Mouse (Mus musculus) embryonic facial prominence, embryonic 13.5 days (tissue): ENCODE measurements at regions not wholly inside any gene's neighbourhood (a gene's known extent, or its start where the extent isn't known, plus 50 kb on each side); places are given as distances from the start of the nearest gene placed in this dataset.
A peak's percentile ranks its signal among the peaks of the same experiment; 100 is the strongest.

Source experiments
- ATAC-seq: fragments of 200-750 bp; cut with Nextera tagmentation; 2 replicates; pipeline ENCODE4 v1.8.0; 2017; ENCODE audit warnings: low read depth; ENCODE audit not compliant: insufficient number of reproducible peaks, insufficient read depth, low FRiP score, low TSS enrichment
- H3K27ac ChIP-seq: fragments of 300-500 bp; sonication (generic); 2 replicates; pipeline ENCODE4 v1.5.1; 2015; ENCODE audit warnings: moderate library complexity, mild to moderate bottlenecking, inconsistent platforms
- H3K27me3 ChIP-seq: fragments of 300-500 bp; sonication (generic); 2 replicates; pipeline ENCODE4 v1.6.1; 2015; ENCODE audit warnings: mild to moderate bottlenecking, inconsistent platforms
- H3K36me3 ChIP-seq: fragments of 300-500 bp; sonication (generic); 2 replicates; pipeline ENCODE4 v1.6.1; 2015; ENCODE audit warnings: mild to moderate bottlenecking, inconsistent platforms
- H3K4me1 ChIP-seq: fragments of 300-500 bp; sonication (generic); 2 replicates; pipeline ENCODE4 v1.6.1; 2015; ENCODE audit warnings: inconsistent platforms
- H3K4me2 ChIP-seq: fragments of 300-500 bp; sonication (generic); 2 replicates; pipeline ENCODE4 v1.6.1; 2015; ENCODE audit warnings: moderate library complexity, mild to moderate bottlenecking, inconsistent platforms
- H3K4me3 ChIP-seq: fragments of 300-500 bp; sonication (generic); 2 replicates; pipeline ENCODE4 v1.5.1; 2015; ENCODE audit warnings: mild to moderate bottlenecking, inconsistent platforms
- H3K9ac ChIP-seq: fragments of 300-500 bp; sonication (generic); 2 replicates; pipeline ENCODE4 v1.6.1; 2015; ENCODE audit warnings: mild to moderate bottlenecking, inconsistent platforms
- H3K9me3 ChIP-seq: fragments of 300-500 bp; sonication (generic); 2 replicates; pipeline ENCODE4 v1.6.1; 2016; ENCODE audit warnings: inconsistent platforms
- WGBS: fragments of 180-500 bp; shearing (Covaris S2); methylation state at CpG from one replicate; pipeline ENCODE4 v1.1.7; 2015; ENCODE audit warnings: mixed read lengths; 5-methylcytosine and 5-hydroxymethylcytosine counted together

- Histone ChIP-seq H3K4me1 (no peaks in the 10 kb centered on the region), H3K4me2 (no peak overlapping the region), H3K4me3 (no peak overlapping the region), H3K9me3 (no peaks in the 10 kb centered on the region), H3K27ac (no peak overlapping the region), H3K36me3 (no peaks in the 10 kb centered on the region), H3K9ac (no peak overlapping the region), H3K27me3 (no peaks in the 10 kb centered on the region)
- no peak for ATAC-seq
- 37% methylated on average over 3 of the region's 3 CpGs for WGBS
Observed at GRCm38 (mm10) chr5:149815879-149816278, 137.8 kb downstream of the B3glct start.

GRCm38 (mm10) chr5:149818812-149819211 is 140.8 kb downstream of the B3glct start:
- no peaks in the 10 kb centered on the region for H3K36me3 ChIP-seq
- WGBS, result 45% methylated on average over 6 of the region's 6 CpGs

DNA sequence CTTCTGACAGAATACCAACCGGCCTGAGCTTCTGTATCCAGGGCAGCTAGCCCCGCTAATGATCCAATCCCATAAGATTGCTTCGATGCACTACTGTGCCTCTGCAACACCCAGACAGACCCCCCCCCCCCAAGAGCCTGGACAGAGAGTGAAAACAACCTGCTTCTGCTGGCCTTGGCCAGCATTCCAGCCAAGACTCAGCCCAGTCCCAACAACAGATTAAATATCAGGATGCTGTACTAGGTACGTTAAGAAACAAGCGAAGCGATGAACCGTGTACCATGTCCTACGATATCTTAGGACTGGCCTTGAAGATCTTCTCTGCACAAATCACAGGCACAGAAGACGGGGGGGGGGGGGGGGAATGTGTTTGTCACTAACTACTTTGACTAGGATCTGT is 145.8 kb downstream of the B3glct start:
- no peak overlapping the region for H3K27ac ChIP-seq
- H3K4me1 ChIP-seq, result no peaks in the 10 kb centered on the region
- no peaks in the 10 kb centered on the region for H3K9me3 ChIP-seq
- no peak overlapping the region for H3K9ac ChIP-seq
- H3K4me3 ChIP-seq, result no peak overlapping the region
- no peaks in the 10 kb centered on the region for H3K27me3 ChIP-seq
- no peaks in the 10 kb centered on the region for H3K36me3 ChIP-seq
- no peak overlapping the region for H3K4me2 ChIP-seq
- 74% methylated on average over 9 of the region's 9 CpGs for WGBS
- ATAC-seq, result no peak

More at GRCm38 (mm10) chr5:149818812-149819211, 140.8 kb downstream of the B3glct start:
- no peaks in the 10 kb centered on the region for H3K27me3 ChIP-seq
- ATAC-seq, result no peak
- no peak overlapping the region for H3K9ac ChIP-seq
- H3K9me3 ChIP-seq, result no peaks in the 10 kb centered on the region
- no peak overlapping the region for H3K4me2 ChIP-seq
- no peaks in the 10 kb centered on the region for H3K4me1 ChIP-seq
- H3K4me3 ChIP-seq, result no peak overlapping the region
- no peak overlapping the region for H3K27ac ChIP-seq

DNA sequence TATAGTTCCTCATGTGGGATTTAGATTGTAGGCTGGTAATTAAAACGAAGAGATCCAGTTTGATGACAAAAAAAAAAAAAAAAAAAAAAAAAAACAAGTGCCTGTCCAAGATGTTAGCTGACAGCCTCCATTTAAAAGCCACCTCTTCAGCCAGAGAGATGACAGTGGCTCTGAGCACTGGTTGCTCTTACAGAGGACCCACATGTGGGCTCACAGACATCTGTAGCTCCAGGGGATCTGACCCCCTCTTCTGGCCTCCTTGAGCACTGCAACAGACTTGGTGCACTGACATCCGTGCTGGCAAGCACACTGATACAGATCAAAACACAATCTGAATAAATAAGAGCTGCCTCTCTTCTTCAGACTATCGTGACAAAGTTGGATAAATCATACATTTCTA is 149.6 kb downstream of the B3glct start:
- no peaks in the 10 kb centered on the region for H3K9me3 ChIP-seq
- H3K9ac ChIP-seq, result no peak overlapping the region
- H3K4me1 ChIP-seq, result no peaks in the 10 kb centered on the region
- 44% methylated on average over 3 of the region's 3 CpGs for WGBS
- no peaks in the 10 kb centered on the region for H3K27me3 ChIP-seq
- no peaks in the 10 kb centered on the region for H3K36me3 ChIP-seq
- H3K4me3 ChIP-seq, result no peak overlapping the region
- ATAC-seq, result no peak
- no peak overlapping the region for H3K4me2 ChIP-seq
- H3K27ac ChIP-seq, result no peak overlapping the region

DNA sequence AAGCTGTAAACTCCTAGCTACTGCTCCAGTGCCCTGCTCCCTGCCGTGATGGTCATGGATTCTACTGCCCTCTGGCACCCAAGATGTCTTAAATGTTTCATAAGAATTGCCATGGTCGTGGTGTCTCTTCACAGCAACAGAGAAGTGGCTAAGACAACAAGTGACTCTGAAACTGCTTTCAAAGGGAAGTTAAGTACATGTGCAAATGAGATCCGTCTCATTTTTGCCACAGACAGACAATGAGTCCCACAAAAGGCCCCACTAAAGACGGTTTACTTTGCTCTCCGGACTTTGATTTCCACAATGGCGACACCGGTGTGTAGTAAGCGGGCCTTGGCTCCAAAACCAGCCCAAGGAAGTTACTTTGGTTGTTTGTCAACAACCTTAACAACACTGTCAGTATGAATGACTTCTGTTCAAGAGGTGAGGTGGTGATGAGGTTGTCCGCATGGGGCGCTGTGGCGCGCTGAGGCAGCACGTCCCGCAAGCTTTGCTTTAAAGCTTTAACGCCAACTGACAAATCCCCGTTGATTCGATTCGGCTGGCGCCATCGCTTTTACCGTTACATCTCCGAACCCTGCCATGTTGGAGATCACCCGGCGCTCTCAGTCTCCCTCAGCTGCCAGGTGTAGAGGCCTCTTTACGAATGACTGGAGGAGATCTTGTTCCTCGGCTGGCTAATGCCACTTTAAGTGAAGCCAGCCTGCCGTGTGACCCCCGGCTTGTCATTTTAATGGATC is 153.3 kb downstream of the B3glct start:
- Histone ChIP-seq H3K9me3 (no peaks in the 10 kb centered on the region), H3K36me3 (no peaks in the 10 kb centered on the region), H3K27me3 (no peaks in the 10 kb centered on the region), H3K4me1 (no peaks in the 10 kb centered on the region), H3K4me2 (peak overlapping the region; percentile 63), H3K9ac (peak overlapping the region; percentile 70), H3K4me3 (peak overlapping the region; percentile 44), H3K27ac (no peak overlapping the region)
- WGBS, result 4% methylated on average over 28 of the region's 28 CpGs
- no peak for ATAC-seq

DNA sequence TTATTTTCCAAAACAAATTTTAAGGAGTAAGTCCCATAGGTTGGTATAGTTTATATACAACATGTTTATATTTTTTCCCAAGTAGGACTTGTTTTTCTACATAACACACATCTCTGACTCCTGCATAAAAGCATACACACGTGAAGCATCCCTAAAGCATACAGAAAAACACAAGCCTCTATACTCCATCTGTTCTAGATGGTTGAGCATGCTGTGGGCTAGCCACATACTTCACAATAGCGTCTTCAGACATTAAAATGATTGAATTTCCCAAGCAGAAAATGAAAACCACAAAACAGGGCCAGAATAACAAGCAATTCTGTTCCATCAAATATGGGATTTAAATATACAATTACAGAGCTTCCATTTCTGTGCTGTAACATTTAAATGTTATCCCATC is 159.3 kb downstream of the B3glct start:
- 37% methylated on average over 2 of the region's 2 CpGs for WGBS
- Histone ChIP-seq H3K4me3 (no peak overlapping the region), H3K4me1 (0 out of 2 replicates have a peak, but pooled peaks cover 4% of the 10 kb centered on the region), H3K36me3 (no peaks in the 10 kb centered on the region), H3K27me3 (0 out of 2 replicates have a peak, but pooled peaks cover 4% of the 10 kb centered on the region), H3K4me2 (no peak overlapping the region), H3K27ac (no peak overlapping the region), H3K9ac (no peak overlapping the region), H3K9me3 (no peaks in the 10 kb centered on the region)
- ATAC-seq, result no peak

DNA sequence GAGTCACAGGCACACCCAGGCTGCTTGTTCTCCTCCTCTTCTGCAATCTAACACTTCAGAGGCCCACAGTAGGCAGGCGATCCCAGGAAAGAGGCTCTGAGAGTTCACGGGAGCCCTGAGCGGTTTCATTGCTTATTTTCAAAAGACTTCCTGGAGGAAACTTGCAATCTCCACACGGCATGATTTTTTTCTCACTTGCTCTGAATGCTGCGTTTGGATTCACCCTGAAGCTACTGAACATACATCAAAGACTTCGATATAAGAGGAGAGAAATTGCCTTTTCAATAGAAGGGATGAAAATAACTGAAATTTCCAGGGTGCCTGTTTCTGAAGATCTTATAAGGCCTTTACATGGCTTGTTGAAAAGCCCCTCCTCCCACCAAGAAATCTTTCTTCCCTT is 164.5 kb downstream of the B3glct start:
- Histone ChIP-seq H3K4me2 (no peak overlapping the region), H3K36me3 (no peaks in the 10 kb centered on the region), H3K4me3 (no peak overlapping the region), H3K9ac (no peak overlapping the region), H3K4me1 (peaks cover 22% of the 10 kb centered on the region; the same call in 1 of the 2 replicates), H3K27me3 (peaks cover 24% of the 10 kb centered on the region; the same call in 1 of the 2 replicates), H3K9me3 (no peaks in the 10 kb centered on the region), H3K27ac (no peak overlapping the region)
- WGBS, result 59% methylated on average over 6 of the region's 6 CpGs
- ATAC-seq, result no peak

DNA sequence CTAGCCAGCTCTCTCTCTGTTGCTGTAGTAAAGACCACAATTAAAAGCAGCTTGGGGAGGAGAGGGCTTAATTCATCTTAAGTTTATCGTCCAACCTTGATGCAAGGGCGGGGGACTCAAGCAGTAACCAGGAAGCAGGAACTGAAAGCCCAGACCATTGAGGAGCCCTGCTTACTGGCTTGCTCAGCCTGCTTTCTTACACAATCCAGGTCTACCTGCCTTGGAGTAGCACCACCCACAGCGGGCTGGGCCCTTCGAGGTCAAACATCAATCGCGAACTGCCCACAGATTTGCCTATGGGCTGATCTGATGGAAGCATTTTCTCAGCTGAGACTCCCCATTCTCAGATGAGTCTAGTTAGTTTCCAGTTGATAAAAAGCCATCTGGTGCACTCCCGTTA is 165.3 kb downstream of the B3glct start:
- no peak overlapping the region for H3K4me2 ChIP-seq
- no peak overlapping the region for H3K9ac ChIP-seq
- H3K27me3 ChIP-seq, result peaks cover 24% of the 10 kb centered on the region; the same call in 1 of the 2 replicates
- H3K4me1 ChIP-seq, result peaks cover 22% of the 10 kb centered on the region; the same call in 1 of the 2 replicates
- H3K9me3 ChIP-seq, result no peaks in the 10 kb centered on the region
- no peaks in the 10 kb centered on the region for H3K36me3 ChIP-seq
- no peak overlapping the region for H3K4me3 ChIP-seq
- no peak for ATAC-seq
- WGBS, result 45% methylated on average over 7 of the region's 7 CpGs
- H3K27ac ChIP-seq, result no peak overlapping the region

GRCm38 (mm10) chr5:149845256-149845655 is 167.2 kb downstream of the B3glct start:
- Histone ChIP-seq H3K36me3 (no peaks in the 10 kb centered on the region), H3K27ac (no peak overlapping the region), H3K4me2 (no peak overlapping the region), H3K27me3 (peaks cover 24% of the 10 kb centered on the region; the same call in 1 of the 2 replicates), H3K4me1 (peaks cover 18% of the 10 kb centered on the region; the same call in 1 of the 2 replicates), H3K9ac (no peak overlapping the region), H3K4me3 (no peak overlapping the region), H3K9me3 (no peaks in the 10 kb centered on the region)
- WGBS, result 79% methylated on average over 8 of the region's 8 CpGs
- no peak for ATAC-seq

DNA sequence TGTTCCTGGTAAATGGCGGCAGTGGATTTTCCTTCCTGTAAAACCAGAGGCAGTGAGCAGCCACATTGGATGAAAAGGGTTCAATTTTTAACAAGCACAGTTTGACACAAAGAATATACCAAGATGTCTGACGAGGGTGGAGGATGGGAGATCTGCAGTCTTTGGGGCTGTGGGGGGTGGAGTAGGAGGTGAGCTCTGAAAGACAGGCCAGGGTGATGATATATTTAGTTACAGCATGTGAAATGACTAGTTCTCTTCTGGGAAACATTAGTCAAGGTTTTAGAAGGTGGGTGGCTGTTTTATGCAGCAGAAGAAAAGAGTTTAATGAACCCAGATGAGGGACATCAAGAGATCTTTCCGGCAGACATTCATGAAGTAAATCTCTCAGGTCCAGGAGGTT is 170.0 kb upstream of the Rxfp2 start:
- WGBS, result 60% methylated on average over 3 of the region's 3 CpGs
- H3K9ac ChIP-seq, result no peak overlapping the region
- no peak overlapping the region for H3K4me2 ChIP-seq

GRCm38 (mm10) chr5:149851011-149851410 is 167.5 kb upstream of the Rxfp2 start:
- no peak overlapping the region for H3K4me3 ChIP-seq
- no peaks in the 10 kb centered on the region for H3K9me3 ChIP-seq
- no peak overlapping the region for H3K27ac ChIP-seq
- H3K4me1 ChIP-seq, result peaks cover 11% of the 10 kb centered on the region
- H3K4me2 ChIP-seq, result no peak overlapping the region
- peaks cover 12% of the 10 kb centered on the region for H3K27me3 ChIP-seq
- H3K9ac ChIP-seq, result no peak overlapping the region
- ATAC-seq, result no peak
- no peaks in the 10 kb centered on the region for H3K36me3 ChIP-seq
- 11% methylated on average over 9 of the region's 9 CpGs for WGBS

More for the DNA sequence above, 170.0 kb upstream of the Rxfp2 start:
- H3K9me3 ChIP-seq, result no peaks in the 10 kb centered on the region
- no peak for ATAC-seq
- H3K36me3 ChIP-seq, result no peaks in the 10 kb centered on the region
- H3K4me1 ChIP-seq, result peaks cover 22% of the 10 kb centered on the region
- H3K27me3 ChIP-seq, result peaks cover 27% of the 10 kb centered on the region
- H3K27ac ChIP-seq, result no peak overlapping the region
- H3K4me3 ChIP-seq, result no peak overlapping the region

- peak overlapping the region; percentile 29; the same call in 1 of the 2 replicates for H3K4me2 ChIP-seq
- no peak for ATAC-seq
- no peaks in the 10 kb centered on the region for H3K9me3 ChIP-seq
- 41% methylated on average over 16 of the region's 16 CpGs for WGBS
- no peak overlapping the region for H3K4me3 ChIP-seq
- no peaks in the 10 kb centered on the region for H3K36me3 ChIP-seq
- H3K27ac ChIP-seq, result no peak overlapping the region
- H3K27me3 ChIP-seq, result peaks cover 7% of the 10 kb centered on the region
- no peak overlapping the region for H3K9ac ChIP-seq
- peaks cover 4% of the 10 kb centered on the region; the same call in 1 of the 2 replicates for H3K4me1 ChIP-seq
Observed at GRCm38 (mm10) chr5:149852516-149852915, 166.0 kb upstream of the Rxfp2 start.
